Mouse (Mus musculus): ENCODE data around the gene Usp49. TPM values are rescaled to one million over a fixed set of nuclear protein-coding genes. Genes with fewer than 3 reads are reported as not detected.
A peak's percentile ranks its signal among the peaks of the same experiment; 100 is the strongest.
"Not testable (repeated sequence)": the region's sequence is repeated elsewhere in the genome, so short reads cannot be mapped to it uniquely, and the experiment has no call there.

Gene Usp49
- 10 to 100 TPM in 1 of 2 experiments, 1 to 10 TPM in 1; 9.0 to 10.4 TPM for total RNA-seq (2021)
- long read RNA-seq, experiment 1, result 0 reads
- long read RNA-seq, experiment 2, partial matches to known transcripts, result 0 of 3 reads
- long read RNA-seq, experiment 2, other reads (novel, unspliced or antisense), result 3 of 3 reads

DNA sequence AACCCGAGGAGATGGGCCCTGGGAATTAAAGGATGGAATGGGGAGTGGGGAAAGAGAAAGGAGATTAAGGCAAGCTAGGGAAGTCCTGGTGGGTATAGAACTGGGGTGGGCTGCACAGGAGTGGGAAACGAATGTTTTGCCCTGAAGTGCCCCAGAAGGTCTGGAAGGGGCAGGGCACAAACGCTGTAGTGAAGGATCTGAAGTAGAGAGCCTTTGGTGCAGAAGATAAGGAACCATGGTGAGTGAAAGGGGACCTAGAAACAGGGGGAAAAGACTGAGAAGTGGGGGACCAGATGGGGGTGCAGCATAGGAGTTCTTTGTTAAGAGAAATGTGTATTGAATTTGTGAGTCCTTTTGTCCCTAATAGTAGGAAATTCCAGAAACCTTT is at the start of gene Usp49:
Gene Usp49, plus strand, starts transcription at position 13 of the 388 bp plus-strand sequence.
- DNase-seq (ENCODE audit: low spot score in 2 of 2), result no peak
- intact Hi-C loops (cut with DNase I), result loop anchor here (5.0 kb wide), 1 partner anchor 37 kb away; no protein-coding TSS in a partner anchor

DNA sequence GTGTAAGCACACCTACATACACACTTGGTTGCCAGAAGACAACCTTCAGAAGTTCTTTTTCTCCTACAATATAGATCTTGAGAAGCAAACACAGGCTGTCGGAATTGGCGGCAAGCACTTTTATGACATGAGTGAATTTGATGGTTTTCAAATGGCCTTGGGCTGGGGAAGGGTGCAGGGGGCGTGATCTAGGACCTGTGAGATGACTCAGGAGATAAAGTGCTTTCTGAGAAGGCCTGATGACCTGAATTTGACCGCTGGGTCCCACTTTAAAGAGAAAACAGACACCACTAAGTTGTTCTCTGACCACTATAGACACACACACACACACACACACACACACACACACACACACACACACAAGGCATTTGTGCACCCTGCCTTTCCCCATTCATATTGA is 49.5 kb upstream of the Usp49 start:
- no peak for DNase-seq (ENCODE audit: low spot score in 2 of 2)
- intact Hi-C loops (cut with DNase I), result no loop called here

DNA sequence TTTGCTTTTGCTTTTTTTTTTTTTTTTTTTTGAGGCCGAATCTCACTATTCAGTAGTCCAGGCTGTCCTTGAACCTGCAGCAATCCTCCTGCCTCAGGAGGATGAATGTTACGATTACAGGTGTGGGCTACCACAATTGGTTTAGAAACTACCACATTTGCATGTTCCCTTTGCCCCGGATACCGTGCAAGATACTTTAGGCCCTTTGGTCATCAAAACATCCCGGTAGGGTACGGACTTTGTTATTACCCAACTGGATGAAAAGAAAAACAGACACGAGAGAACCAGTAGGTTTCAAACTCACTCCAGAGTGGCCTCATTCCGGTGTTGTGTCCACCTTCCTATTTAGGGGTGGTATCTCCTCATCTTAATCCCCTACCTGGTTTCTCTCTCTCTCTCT is 42.0 kb upstream of the Usp49 start:
- intact Hi-C loops (cut with DNase I), result no loop called here
- DNase-seq (ENCODE audit: low spot score in 2 of 2), result no peak

DNA sequence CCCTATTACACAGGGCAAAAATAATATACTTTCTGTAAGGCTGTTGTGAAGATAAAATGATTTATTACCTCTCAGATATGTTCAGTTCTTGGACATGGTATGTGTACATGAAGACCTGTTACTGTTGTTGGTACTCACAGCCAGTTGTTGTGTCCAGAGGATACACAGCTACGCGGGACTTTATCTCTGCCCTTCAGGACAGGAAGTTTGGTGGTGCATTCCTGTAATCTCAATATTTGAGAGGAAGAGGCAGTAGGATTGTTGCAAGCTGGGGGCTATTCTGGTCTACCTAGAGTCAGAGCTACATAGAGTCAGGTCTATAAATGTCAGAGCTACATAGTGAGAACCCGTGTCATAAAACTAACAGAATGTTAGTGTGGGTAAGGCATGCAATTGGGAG is 39.4 kb upstream of the Usp49 start:
- no peak for DNase-seq (ENCODE audit: low spot score in 2 of 2)
- intact Hi-C loops (cut with DNase I), result loop anchor here (10.0 kb wide), 1 partner anchor 206 kb away; the partner anchor contains the start of gene Guca1b

DNA sequence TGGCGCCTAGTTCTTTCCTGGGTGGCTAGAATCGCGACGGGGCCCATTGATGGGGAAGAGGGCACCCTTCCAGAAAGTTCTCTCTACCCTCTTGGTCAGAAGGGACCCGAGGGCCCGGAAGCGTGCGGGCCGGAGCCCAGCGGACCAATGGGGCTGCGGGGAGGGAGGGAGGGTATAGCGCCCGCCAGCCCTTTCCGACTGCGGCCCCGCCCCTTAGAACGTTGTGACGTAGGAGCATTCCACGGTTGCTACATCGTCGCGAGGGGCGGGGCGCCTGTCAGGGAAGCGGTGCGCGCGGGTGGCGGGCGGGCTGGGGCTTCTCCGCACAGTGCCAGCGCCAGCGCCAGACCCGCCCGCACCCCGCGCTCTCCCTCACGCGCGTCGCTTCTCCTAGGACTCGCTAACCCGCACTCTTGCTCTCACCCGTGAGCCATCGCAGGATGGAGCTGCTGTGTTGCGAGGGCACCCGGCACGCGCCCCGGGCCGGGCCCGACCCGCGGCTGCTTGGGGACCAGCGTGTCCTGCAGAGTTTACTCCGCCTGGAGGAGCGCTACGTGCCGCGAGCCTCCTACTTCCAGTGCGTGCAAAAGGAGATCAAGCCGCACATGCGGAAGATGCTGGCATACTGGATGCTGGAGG is 37.2 kb upstream of the Usp49 start:
- DNase-seq (ENCODE audit: low spot score in 2 of 2), result peak; percentile 83 to 90
- intact Hi-C loops (cut with DNase I), result loop anchor here (10.0 kb wide), 1 partner anchor 209 kb away; the partner anchor contains the start of gene Guca1b

DNA sequence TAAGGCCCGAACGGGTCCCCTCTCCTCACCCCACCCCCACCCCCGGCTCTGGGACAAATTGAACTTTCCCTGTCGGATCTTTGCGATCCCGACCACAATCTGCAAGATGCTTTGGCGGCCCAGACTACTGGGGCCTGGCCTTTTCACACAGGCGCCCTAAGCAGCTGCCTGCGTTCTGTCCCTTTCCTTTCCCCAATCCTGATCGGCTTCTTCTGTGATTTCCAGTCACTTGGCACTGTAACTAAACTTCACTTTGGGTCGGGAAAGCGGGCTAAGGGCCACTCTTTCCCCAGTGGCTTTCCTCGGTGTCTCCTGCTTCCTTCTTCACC is 36.7 kb upstream of the Usp49 start:
- DNase-seq (ENCODE audit: low spot score in 2 of 2), result no peak
- intact Hi-C loops (cut with DNase I), result loop anchor here (2.0 to 10.0 kb wide), 2 partner anchors 83 to 209 kb away; partner anchors contain the start of gene Guca1b

DNA sequence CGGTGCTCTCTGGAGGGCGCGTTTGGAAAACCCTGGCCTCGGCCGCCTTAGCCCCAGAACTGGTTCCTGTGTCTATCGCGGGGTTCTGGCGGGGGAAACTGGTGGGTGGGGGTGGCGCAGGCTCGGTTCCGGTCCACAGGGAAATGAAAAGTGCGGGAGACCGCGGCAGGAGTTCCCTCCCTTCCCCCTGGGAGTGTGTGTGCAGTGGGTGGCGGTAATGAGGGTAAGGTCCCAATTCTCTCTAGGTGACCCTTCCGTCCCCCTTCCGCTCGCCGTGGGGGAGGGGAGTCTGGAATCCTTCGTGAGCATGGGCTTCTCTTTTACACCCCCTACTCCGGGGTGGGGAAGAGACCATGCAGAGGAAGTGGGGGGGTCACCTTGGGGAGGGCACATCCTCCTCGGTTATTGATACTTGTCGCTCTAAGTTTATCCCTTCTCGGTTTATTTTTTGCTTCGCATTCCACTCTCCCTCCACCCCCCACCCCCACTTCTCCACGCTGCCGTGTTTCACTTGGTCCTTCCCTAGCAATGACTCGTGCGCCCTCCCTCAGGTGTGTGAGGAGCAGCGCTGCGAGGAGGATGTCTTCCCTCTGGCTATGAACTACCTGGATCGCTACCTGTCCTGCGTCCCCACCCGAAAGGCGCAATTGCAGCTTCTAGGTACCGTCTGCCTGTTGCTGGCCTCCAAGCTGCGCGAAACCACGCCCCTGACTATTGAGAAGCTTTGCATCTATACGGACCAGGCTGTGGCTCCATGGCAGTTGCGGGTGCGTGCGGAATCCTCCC is 36.1 kb upstream of the Usp49 start:
- DNase-seq (ENCODE audit: low spot score in 2 of 2), result no peak

DNA sequence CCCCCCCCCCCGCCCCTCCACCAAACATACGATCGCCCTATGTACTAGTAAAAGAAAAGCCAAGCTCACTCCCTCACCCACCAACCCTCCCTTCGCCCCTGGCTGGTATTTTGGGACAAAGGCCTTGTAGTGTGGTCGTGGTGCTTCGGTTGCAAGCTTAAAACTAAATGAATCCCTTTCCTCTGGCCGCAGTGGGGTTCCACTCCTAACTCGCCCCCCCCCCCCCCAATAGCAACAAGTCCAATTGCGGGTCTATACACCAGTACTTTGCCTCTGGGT is 35.6 kb upstream of the Usp49 start:
- intact Hi-C loops (cut with DNase I), result loop anchor here (2.0 to 10.0 kb wide), 2 partner anchors 84 to 210 kb away; partner anchors contain the start of gene Guca1b
- DNase-seq (ENCODE audit: low spot score in 2 of 2), result no peak

More for the DNA sequence above, 36.1 kb upstream of the Usp49 start:
- intact Hi-C loops (cut with DNase I), result loop anchor here (2.0 to 10.0 kb wide), 2 partner anchors 84 to 210 kb away; partner anchors contain the start of gene Guca1b

DNA sequence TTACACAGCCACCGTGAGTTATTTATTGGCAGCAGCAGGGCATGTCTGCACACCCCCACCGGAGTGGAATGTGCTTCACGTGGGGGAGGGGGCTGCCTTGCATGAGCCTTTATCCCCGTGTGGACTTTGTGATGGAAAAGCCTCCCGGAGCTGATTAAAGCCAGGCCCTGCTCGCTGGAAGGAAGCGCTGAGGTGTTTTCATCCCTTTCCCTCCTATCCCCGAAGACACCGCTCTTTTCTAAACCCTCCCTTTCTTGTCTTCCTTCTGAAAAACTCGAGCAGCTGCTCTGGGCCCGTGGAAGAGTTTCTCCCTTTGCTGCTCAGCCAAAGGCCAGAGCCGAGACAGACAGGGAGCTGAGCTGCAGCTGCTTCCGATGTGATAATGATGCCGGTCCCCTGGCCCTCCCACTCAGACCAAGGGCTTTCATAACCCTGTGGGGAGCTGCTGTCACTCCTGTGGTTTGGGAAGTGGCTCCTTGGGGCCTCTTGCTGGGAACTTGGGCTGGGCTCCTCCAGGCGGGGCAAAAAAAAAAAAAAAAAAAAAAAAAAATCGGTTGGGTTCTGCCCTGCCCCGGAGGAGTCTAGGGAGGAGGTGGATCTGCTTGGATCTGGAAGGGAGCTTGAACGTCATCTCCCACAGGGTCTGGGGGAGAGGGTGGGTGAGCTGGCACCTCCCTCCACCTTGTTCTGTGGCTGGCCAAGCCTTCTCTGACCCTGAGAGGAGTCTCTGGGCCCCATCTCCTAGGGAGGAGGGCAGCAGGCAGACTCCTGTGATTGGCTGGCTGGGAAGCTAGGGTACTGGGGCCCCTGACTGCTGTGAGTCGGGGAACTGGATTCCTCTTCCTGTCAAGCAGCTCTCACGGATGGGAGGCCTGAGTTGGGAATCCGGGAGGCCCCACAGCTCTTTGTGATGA is 35.0 kb upstream of the Usp49 start:
- DNase-seq (ENCODE audit: low spot score in 2 of 2), result no peak
- intact Hi-C loops (cut with DNase I), result loop anchor here (2.0 to 10.0 kb wide), 2 partner anchors 85 to 211 kb away; partner anchors contain the start of gene Guca1b

DNA sequence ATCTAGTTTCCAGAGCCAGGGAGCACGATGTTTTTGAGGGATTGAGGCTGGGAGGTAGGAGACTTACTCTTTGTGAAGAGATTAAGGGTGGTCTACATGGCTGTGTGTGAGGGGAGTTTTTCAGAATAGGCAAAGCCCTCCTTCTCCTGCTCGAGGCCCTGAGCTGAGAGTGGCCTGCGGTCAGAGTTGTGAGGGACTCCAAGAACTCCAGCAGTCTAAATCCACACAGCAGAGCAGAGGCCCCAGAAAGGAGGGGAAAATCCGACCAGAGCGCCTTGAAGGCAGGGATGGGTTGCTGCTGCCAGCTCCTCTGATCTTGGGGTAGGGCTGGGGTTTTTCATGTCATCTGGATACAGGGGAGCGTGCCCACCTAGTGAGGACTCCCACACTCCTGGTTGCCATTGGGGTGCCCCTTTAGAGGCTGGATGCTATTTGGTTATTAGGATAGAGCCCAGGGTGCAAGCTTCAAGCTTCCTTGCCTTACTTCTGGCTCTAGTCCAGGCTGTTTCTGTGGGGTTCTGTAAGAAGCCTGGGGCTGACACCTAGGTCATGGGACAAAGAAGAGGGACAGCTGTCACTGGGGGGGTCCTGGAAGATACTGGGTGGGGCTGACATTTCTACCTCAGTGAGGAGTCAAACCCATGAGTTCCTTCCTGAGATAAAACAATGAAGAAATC is 34.2 kb upstream of the Usp49 start:
- intact Hi-C loops (cut with DNase I), result loop anchor here (10.0 kb wide), 1 partner anchor 211 kb away; the partner anchor contains the start of gene Guca1b
- DNase-seq (ENCODE audit: low spot score in 2 of 2), result no peak

DNA sequence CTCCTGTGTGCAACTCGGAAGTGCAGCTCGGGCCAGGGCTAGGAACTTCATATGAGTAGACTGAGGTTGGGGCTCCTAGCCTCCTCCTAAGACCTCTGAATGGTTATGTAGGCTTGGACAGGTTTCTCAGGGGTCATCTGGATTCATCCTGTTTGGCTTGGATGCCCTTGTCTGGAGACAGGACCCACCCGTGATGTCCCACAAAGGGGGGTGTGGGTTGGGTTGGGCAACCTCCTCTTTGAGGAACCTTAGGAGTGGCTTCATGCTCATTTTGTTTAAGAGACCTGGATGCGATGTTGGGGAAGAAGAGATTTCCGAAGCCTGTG is 33.7 kb upstream of the Usp49 start:
- intact Hi-C loops (cut with DNase I), result loop anchor here (10.0 kb wide), 1 partner anchor 212 kb away; the partner anchor contains the start of gene Guca1b
- no peak for DNase-seq (ENCODE audit: low spot score in 2 of 2)

DNA sequence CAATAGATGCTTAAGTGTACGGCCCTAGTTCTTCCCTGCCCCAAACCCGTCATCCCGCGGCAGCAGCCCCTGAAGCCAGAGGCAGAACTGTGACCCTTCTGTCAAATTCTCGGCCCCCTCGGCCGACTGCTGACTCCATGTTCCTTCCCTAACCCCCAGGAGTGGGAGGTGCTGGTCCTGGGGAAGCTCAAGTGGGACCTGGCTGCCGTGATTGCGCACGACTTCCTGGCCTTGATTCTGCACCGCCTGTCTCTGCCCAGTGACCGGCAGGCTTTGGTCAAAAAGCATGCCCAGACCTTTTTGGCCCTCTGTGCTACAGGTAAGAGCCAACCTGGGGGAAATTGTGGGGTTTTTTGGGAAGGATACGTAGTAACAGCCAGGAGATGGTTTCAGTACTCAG is 33.2 kb upstream of the Usp49 start:
- DNase-seq (ENCODE audit: low spot score in 2 of 2), result no peak
- intact Hi-C loops (cut with DNase I), result loop anchor here (10.0 kb wide), 1 partner anchor 212 kb away; the partner anchor contains the start of gene Guca1b

DNA sequence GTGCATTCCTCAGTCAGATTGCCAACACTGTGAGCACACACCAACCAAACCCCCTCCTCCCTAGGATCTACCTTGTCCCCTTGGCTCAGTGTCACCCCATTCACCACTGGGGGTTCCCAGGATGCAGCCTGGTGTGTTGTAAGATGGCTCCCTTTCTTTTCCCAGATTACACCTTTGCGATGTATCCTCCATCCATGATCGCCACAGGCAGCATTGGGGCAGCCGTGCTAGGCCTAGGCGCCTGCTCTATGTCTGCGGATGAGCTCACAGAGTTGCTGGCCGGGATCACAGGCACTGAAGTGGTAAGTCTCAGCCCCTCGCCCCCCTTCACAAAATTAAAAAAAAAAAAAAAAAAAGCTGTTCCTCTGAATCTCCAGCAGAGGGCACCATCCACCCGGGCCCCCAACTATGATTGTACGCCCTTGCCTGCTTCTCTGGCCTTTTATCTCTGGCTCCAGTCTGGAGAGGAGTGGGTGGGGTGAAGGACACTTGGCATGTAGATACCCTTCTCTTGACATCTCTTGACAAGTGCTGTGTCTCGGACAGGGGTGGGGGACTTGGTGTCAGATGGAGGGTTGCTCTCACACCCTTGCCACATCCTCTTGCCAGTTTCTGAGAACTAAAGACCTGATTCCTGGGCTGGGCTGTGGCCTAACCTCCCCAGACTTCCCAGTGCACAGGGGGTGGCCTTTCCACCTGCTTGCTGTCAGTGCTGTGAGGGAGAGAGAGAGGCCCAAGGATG is 32.5 kb upstream of the Usp49 start:
- DNase-seq (ENCODE audit: low spot score in 2 of 2), result peak in 1 of 2 experiments; percentile 28
- intact Hi-C loops (cut with DNase I), result loop anchor here (10.0 kb wide), 1 partner anchor 213 kb away; the partner anchor contains the start of gene Guca1b

DNA sequence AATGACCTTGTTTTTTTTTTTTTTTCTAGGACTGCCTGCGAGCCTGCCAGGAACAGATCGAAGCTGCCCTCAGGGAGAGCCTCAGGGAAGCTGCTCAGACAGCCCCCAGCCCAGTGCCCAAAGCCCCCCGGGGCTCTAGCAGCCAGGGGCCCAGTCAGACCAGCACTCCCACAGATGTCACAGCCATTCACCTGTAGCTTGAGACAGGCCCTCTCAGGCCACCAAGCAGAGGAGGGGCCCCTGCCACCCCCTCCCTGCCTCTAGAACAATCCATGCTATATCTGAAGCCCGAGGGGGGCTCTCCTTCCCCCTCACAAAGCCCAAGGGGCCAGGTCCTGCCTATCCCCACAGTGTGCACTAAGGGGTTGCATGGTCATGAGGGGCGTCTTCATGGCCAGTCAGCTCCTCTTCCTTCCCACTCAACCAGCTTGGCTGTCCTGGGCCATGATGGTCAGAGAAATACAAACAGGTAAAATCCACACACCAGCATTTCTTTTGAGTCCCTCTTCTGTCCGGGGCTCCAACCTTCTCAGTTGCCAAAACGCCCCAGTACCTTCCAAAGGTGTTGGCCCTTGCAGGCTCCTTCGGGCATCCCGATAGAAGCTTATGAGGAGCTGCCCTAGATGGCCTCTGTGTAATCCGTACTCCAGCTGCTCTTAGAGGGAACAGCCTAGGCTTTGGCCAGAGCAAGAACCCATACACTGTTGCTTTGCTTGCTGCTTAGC is 31.7 kb upstream of the Usp49 start:
- intact Hi-C loops (cut with DNase I), result loop anchor here (10.0 kb wide), 1 partner anchor 214 kb away; the partner anchor contains the start of gene Guca1b
- not testable (repeated sequence) for DNase-seq (ENCODE audit: low spot score in 2 of 2)

DNA sequence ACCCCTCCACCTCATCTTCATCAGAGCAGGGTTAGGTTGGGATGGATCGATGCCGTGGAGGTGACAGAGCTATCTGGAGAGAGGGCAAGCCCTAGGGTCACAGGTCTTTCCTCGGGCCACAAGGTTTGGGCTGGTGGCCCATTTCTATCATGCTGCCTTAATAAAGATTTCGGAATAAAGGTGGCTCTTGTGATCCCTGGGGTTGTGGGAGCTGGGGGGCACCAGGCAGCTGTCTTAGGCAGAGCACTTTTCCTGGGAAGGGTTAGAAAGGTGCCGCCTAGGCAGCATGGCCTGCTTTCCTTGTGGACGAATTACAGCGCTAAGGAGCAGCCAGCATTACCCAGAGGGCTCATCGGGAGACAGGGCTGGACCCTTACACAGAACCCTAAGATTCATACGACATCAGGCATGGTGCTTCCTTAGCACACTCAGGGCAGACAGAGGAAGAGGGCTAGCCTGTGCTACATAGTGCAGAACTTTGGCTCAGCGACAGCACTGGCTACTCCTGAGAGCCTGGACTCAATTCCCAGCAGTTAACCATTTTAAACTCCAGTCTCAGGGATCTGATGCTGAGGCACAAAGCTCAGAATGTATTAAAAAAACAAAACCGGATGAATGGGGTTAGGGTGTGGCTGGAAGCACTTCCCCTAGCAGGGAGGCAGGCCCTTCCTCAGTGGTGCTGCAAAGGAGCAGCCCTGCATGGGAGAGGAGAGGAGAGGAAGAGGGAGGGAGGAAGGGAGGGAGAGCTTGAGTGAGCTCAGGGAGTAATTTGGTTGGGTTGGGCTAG is 30.8 kb upstream of the Usp49 start:
- intact Hi-C loops (cut with DNase I), result loop anchor here (10.0 kb wide), 1 partner anchor 215 kb away; the partner anchor contains the start of gene Guca1b
- DNase-seq (ENCODE audit: low spot score in 2 of 2), result no peak

DNA sequence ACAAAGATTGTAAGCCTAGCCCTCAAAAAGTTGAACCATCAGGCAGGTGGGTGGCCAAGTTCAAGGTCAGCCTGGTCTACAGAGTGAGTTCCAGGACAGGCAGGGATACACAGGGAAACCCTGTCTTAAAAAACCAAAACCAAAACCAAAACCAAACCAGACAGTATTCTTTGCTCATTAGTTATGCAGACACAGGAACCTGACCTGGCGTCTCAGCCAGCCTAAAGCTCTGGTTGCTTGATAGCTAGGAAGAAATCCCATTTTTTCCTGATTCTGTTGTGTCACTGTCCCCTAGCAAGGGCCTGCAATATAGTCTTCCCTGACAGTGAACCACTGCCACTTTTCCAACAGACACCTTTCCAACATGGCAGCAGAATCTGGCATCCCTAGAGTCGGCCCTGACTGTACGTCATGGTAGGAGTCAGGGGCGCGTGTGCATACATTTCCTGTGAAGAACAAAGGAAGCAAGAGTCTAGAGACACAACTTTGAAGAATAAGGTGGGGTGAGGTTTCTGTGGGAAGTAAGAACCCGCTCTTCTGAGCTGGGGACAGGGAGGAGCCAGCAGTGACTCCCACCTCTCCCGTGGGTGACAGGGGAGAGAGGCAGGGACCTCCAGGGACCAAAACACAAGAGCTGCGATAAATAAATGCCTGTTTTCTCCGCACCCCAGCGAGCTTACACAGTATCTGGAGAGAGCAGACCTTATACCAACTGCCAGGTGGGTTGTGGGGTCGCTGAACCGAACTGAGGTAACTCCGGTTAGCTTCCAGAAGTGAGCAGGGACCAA is 29.7 kb upstream of the Usp49 start:
- no peak for DNase-seq (ENCODE audit: low spot score in 2 of 2)
- intact Hi-C loops (cut with DNase I), result no loop called here
